Mouse (Mus musculus) G1E (cell line): ENCODE results near the gene Snapc4. TPM values are rescaled to one million over a fixed set of nuclear protein-coding genes. Genes with fewer than 3 reads are reported as not detected.

ENCODE experiments used
- ATAC-seq: 2 replicates; pipeline ENCODE4 v1.8.0; 2016; ENCODE audit warnings: mild to moderate bottlenecking; ENCODE audit not compliant: insufficient number of reproducible peaks, poor library complexity, low FRiP score, severe bottlenecking; ENCODE audit errors: extremely low read depth
- DNase-seq: peaks from one replicate; pipeline ENCODE4 v3.0.0; 2012; ENCODE audit warnings: low spot score
- H3K27me3 ChIP-seq: 2 replicates; pipeline ENCODE4 v1.6.1; 2012; ENCODE audit warnings: mild to moderate bottlenecking, low read length, inconsistent platforms; ENCODE audit not compliant: insufficient read depth
- H3K36me3 ChIP-seq: replicated peaks from 2 replicates; pipeline ENCODE3; 2012; ENCODE audit warnings: mild to moderate bottlenecking, inconsistent platforms
- H3K4me1 ChIP-seq: 2 replicates; pipeline ENCODE4 v1.6.1; 2012; ENCODE audit warnings: low read depth, low read length, inconsistent platforms, mixed read lengths; ENCODE audit not compliant: insufficient read depth
- H3K4me3 ChIP-seq: 2 replicates; pipeline ENCODE4 v1.5.1; 2012; ENCODE audit warnings: low read depth, mild to moderate bottlenecking, inconsistent platforms, low read length, moderate library complexity, mixed read lengths
- H3K9me3 ChIP-seq: replicated peaks from 2 replicates; pipeline ENCODE4 v1.6.1; 2012; ENCODE audit warnings: inconsistent platforms
- CTCF ChIP-seq: IDR thresholded peaks from 2 replicates; pipeline ENCODE4 v1.5.1; 2012; ENCODE audit warnings: low read depth, low read length, inconsistent platforms, mixed read lengths
- GATA1 ChIP-seq: IDR thresholded peaks from 2 replicates; pipeline ENCODE4 v1.6.1; 2012; ENCODE audit warnings: borderline replicate concordance, low read length, inconsistent platforms, mixed read lengths
- GATA2 ChIP-seq: IDR thresholded peaks from 2 replicates; pipeline ENCODE4 v1.6.1; 2012; ENCODE audit warnings: low read depth, low read length, inconsistent platforms, borderline replicate concordance
- POLR2AphosphoS5 ChIP-seq: IDR thresholded peaks from 2 replicates; pipeline ENCODE4 v1.6.1; 2012; ENCODE audit warnings: low read depth, low read length, inconsistent platforms; ENCODE audit not compliant: insufficient replicate concordance
- TAL1 ChIP-seq: conservative IDR thresholded peaks from 2 replicates; pipeline ENCODE4 v1.6.1; 2012; ENCODE audit warnings: low read depth, low read length, inconsistent platforms, mixed read lengths
- polyA plus RNA-seq: library from polyadenylated mRNA; stranded (reverse); fragments of >175 nt; gene quantifications from 2 replicates; pipeline ENCODE4 v1.2.3, GENCODE M21; 2012
- total RNA-seq, 2 experiments: library from RNA; stranded (forward) in 1 of 2; stranded (reverse) in 1 of 2; fragments of 200-1000 nt in 1 of 2; fragments of >200 nt in 1 of 2; fragmentation: Nextera tagmentation in 1 of 2; gene quantifications; 2 replicates each; pipeline ENCODE4 v1.2.3; 2014 to 2017

Snapc4 gene
- total and polyA plus RNA-seq, 3 experiments = 25.4 to 67.9 (median 42.2) TPM

DNA sequence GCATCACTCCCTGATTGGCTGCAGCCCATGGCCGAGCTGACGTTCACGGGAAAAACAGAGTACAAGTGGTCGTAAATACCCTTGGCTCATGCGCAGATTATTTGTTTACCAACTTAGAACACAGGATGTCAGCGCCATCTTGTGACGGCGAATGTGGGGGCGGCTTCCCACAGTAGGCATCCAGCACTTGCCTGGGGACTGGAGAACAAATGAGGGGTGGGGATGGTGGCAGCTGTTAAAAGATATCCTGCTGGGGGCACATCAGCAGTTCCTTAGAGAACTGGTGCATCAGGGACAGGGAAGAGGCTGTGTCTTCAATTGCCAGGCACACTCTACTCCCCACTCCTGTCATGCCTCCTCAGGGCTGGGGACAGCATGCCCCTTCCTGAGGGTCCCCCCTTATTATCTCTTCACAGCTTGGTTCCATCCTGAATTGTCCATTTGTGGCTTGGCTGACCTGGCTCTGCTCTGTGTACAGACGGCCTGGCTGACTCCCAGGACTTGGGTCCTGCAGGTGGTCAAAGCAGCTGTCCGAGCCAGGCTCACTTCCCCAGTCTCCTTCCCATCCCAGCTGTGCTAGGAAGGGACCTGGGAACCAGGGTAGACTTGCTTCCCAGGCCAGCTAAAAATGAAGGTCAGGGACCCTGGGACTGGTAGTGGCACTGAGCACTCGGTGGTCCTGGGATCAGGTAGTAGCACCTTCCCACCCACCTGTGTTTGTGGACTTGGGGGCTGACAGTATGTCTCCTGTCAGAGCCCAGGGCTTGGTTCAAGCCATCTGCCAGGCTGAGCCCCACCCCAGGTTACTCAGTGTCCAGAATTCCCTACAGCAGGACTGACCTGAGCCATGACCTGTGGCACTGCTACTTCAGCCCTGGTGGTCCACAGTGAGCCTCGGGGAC is 41.9 kb downstream of the Snapc4 start:
- Histone ChIP-seq H3K4me1 (no peaks in the 10 kb centered on the region), H3K9me3 (no peaks in the 10 kb centered on the region), H3K36me3 (no peaks in the 10 kb centered on the region), H3K4me3 (no peak overlapping the region), H3K27me3 (peaks cover 53% of the 10 kb centered on the region)
- no peak for TF ChIP-seq POLR2AphosphoS5
- no peak for TF ChIP-seq TAL1
- TF ChIP-seq GATA1 = no peak
- TF ChIP-seq CTCF = no peak
- no peak for TF ChIP-seq GATA2
- ATAC-seq = no peak
- DNase-seq = no peak

DNA sequence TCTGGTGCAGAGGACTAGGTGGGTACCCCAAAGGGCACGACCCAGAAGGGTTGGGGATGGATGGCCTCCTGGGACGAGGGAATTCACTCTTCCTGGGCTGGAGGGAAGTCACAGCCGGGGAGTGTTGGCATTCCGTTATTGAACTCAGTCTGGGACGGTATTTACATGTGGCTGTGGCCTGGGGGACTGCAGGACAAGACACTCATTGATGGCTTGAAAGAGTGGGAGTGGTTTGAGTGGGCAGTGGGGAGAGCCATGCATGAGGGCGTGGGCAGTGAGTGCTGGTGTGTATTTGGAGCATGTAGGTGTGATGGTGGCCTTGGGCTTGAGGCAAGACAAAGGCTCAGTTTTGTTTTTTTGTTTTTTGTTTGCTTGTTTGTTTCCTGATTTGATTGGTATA is 49.8 kb downstream of the Snapc4 start:
- Histone ChIP-seq H3K27me3 (peaks cover 52% of the 10 kb centered on the region), H3K4me3 (no peak overlapping the region), H3K4me1 (peaks cover 8% of the 10 kb centered on the region), H3K9me3 (no peaks in the 10 kb centered on the region), H3K36me3 (no peaks in the 10 kb centered on the region)
- TF ChIP-seq GATA2 = no peak
- no peak for TF ChIP-seq TAL1
- no peak for TF ChIP-seq GATA1
- TF ChIP-seq CTCF = no peak
- TF ChIP-seq POLR2AphosphoS5 = no peak
- ATAC-seq (no peak), DNase-seq (no peak)

DNA sequence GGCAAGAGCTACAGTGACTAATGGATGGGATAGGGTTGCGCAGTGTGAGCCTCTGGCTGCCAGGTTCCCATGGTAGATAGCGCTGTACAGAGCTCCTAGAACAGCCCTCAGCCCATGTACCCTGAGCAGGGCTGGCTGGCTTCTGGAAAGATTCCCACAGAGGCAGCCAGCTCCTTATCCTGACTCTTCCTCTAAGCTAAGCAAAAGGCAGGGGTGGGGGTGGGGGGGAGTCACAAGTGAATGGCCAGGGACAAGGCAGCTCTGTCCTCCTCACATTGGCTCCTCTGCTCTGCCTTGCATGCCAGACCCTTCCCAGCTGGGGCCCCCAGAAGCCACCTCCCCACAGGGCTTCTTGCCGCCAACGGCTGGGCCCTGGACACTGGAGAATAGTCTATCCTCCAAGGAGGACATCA is 50.4 kb downstream of the Snapc4 start:
- H3K36me3 ChIP-seq = no peaks in the 10 kb centered on the region
- no peak overlapping the region for H3K4me3 ChIP-seq
- H3K27me3 ChIP-seq = peaks cover 57% of the 10 kb centered on the region
- ATAC-seq = no peak
- no peaks in the 10 kb centered on the region for H3K9me3 ChIP-seq
- TF ChIP-seq GATA1 = no peak
- TF ChIP-seq CTCF = no peak
- no peak for TF ChIP-seq TAL1
- TF ChIP-seq POLR2AphosphoS5 = no peak
- no peak for TF ChIP-seq GATA2
- peaks cover 13% of the 10 kb centered on the region for H3K4me1 ChIP-seq
- no peak for DNase-seq

DNA sequence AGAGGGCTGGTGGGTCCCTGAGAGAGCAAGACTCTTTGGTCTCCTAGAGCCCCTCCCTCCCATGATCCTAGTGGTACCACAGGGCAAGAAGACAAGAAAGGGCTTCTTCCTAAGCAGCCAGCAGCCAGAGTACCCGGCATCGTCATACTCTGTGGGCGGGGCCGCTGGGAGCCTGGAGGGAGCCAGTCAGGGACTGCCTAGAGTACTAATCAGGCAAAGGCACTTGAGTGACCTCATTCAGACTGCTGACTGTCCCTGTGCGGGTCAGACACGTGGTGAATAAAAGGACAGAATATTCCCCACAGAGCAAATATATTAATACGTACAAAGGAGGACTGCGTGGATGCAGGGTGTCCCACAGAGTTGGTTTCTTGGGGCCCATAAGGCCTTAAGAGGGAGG is 51.1 kb downstream of the Snapc4 start:
- Histone ChIP-seq H3K27me3 (peaks cover 63% of the 10 kb centered on the region), H3K36me3 (no peaks in the 10 kb centered on the region), H3K4me1 (peaks cover 13% of the 10 kb centered on the region), H3K9me3 (no peaks in the 10 kb centered on the region), H3K4me3 (no peak overlapping the region)
- no peak; the same call in 1 of the 2 replicates for ATAC-seq
- DNase-seq = no peak
- TF ChIP-seq TAL1 (no peak), GATA2 (no peak), CTCF (no peak), POLR2AphosphoS5 (no peak), GATA1 (no peak)

DNA sequence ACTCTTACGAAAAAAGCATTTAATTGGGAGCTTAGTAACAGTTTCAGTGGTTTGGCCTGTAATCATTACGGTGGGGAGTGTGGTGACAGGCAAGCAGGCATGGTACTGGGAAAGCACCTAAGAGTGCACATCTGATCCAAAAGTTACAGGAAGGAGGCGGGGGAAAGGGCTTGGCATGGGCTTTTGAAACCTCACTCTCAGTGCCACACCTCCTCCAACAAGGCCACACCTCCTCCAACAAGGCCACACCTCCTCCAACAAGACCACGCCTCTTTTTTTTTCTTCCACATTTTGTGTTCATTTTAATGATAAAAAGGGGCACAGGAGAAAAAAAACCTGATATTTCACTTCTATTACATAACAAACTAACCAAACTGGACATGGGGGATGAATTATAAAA is 52.6 kb downstream of the Snapc4 start:
- no peak for DNase-seq
- Histone ChIP-seq H3K36me3 (no peaks in the 10 kb centered on the region), H3K4me3 (no peak overlapping the region), H3K27me3 (peaks cover 73% of the 10 kb centered on the region), H3K9me3 (no peaks in the 10 kb centered on the region), H3K4me1 (peaks cover 13% of the 10 kb centered on the region)
- ATAC-seq = no peak
- TF ChIP-seq POLR2AphosphoS5 (no peak), GATA1 (no peak), CTCF (no peak), TAL1 (no peak), GATA2 (no peak)

DNA sequence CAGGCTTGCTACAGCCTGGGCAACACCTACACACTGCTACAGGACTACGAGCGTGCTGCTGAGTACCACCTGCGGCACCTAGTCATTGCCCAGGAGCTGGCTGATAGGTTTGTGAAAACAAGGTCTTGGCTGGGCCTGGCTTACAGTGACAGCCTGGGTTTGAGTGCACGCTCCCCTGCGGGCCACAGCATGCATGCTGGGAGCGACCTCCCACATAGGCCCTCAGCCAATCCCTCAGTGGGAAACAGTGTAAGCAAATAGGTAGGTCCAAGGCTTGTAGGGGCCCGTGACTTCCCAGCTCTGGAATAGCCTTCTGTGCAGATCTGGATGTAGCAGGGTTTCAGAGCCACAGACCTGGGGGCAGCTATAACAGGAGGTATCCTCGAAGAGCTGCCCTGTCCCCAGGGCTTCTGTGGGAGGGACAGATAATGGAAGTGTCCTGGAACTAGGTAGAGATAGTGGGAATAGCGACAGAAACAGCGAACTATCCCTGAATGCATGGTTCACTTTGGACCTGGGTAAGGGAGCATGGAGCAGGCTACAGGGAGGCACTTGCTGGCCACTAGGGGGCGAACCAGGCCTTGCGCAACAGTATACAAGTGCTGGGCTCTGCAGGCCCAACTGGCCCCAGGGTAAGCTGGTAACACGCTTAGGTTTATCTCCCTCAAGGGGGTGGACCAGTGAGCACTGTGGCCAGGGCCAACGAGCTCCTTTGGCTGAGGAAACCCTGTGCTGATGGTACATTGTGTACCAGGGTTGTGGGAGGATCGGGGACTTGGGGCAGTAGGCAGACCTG is 54.9 kb downstream of the Snapc4 start:
- peaks cover 13% of the 10 kb centered on the region for H3K4me1 ChIP-seq
- H3K4me3 ChIP-seq = no peak overlapping the region

More for the DNA sequence above, 54.9 kb downstream of the Snapc4 start:
- peak; percentile 78 for DNase-seq
- peaks cover 66% of the 10 kb centered on the region for H3K27me3 ChIP-seq
- no peak for ATAC-seq
- no peaks in the 10 kb centered on the region for H3K9me3 ChIP-seq
- H3K36me3 ChIP-seq = no peaks in the 10 kb centered on the region
- peak; percentile 91 for TF ChIP-seq CTCF
- no peak for TF ChIP-seq GATA1
